Mouse (Mus musculus) brain, embryonic 14.5 days (tissue): ENCODE data around the gene Nckap5.

Experiments used
- CTCF ChIP-seq: fragments of 200-500 bp; IDR thresholded peaks from 2 replicates; pipeline ENCODE4 v1.5.1; 2012; ENCODE audit warnings: inconsistent platforms, mild to moderate bottlenecking, moderate library complexity, borderline replicate concordance; ENCODE audit not compliant: insufficient read depth, insufficient read length; ENCODE audit errors: extremely low read depth
- POLR2A ChIP-seq: fragments of 200-500 bp; IDR thresholded peaks from 2 replicates; pipeline ENCODE4 v1.6.1; 2012; ENCODE audit warnings: mild to moderate bottlenecking, inconsistent platforms, borderline replicate concordance; ENCODE audit not compliant: poor library complexity, insufficient read depth, insufficient read length, severe bottlenecking; ENCODE audit errors: extremely low read depth

DNA sequence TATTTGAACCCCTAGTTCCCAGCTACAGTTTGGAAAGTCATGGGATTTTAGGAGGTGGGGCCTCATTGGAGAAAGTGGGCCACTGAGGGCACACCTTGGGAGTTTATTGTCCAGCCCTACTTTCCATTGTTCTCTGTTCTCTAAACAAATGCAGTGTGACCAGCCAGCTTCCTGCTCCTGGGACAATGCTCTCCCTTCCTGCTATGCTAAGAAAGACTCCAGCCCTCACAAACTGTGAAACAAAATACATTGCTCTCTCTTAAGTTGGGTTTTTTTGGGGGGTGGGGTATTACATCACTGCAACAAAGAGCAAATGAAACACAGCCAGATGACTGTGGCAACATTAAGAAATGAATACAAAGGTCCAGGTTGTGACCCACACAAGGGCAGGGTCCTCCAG, 426.6 kb downstream of the Nckap5 start:
- TF ChIP-seq POLR2A (no peak), CTCF (no peak)
